In genomic region chr2:124126853-124127252, GRCm38 (mm10) we compare ENCODE assay signal across 28 mouse cellular contexts. TPM values are rescaled to one million over a fixed set of nuclear protein-coding genes. Genes with fewer than 3 reads are reported as not detected.
A peak's percentile ranks its signal among the peaks of the same experiment; 100 is the strongest.
DNase-seq lines count a peak whose midpoint lies in the region; ATAC-seq and TF ChIP-seq lines count a peak whose summit lies in the region.
"Had no signal": no experiment of that assay in that cellular context is flagged by ENCODE, and none has a peak within 500 bp of the region (broad histone marks: within the 10 kb centered on the region; RNA-seq: fewer than 3 reads in every experiment).

No protein-coding gene starts in this region.

- H3K9me3 ChIP-seq in heart, embryonic 15.5 days (replicated peaks): no peaks in the 10 kb centered on the region
- no peaks in the 10 kb centered on the region for H3K9me3 ChIP-seq in lung, embryonic 16.5 days (ENCODE audit: control insufficient read depth, low read length)
- H3K9me3 ChIP-seq in lung, postnatal 0 days (ENCODE audit: low read length): no peaks in the 10 kb centered on the region
- H3K9me3 ChIP-seq: embryonic facial prominence, embryonic 13.5 days; forebrain, embryonic 12.5 days; hindbrain, embryonic 10.5 days; intestine, embryonic 15.5 days; liver, embryonic 13.5 days; stomach, embryonic 15.5 days had no signal

- peak; percentile 62 for ATAC-seq in heart, embryonic 15.5 days (replicated peaks; ENCODE audit: insufficient number of reproducible peaks, insufficient read depth, low FRiP score, low read depth)
- ATAC-seq in lung, embryonic 16.5 days (ENCODE audit: low read depth): peak; percentile 68
- ATAC-seq in lung, postnatal 0 days: no peak
- ATAC-seq: hindbrain, embryonic 16.5 days; intestine, embryonic 15.5 days had no signal

- H3K36me3 ChIP-seq in heart, embryonic 15.5 days: no peaks in the 10 kb centered on the region
- no peaks in the 10 kb centered on the region for H3K36me3 ChIP-seq in lung, embryonic 16.5 days (ENCODE audit: control insufficient read depth, insufficient read depth, low read length)
- H3K36me3 ChIP-seq in lung, postnatal 0 days (ENCODE audit: insufficient read depth, low read length): no peaks in the 10 kb centered on the region
- H3K36me3 ChIP-seq: embryonic facial prominence, embryonic 13.5 days; forebrain, embryonic 12.5 days; hindbrain, embryonic 10.5 days; intestine, embryonic 15.5 days; liver, embryonic 13.5 days; stomach, embryonic 15.5 days had no signal

- no peak for TF ChIP-seq EP300 in lung, postnatal 0 days (IDR thresholded peaks at IDR 0.05)

- no peak overlapping the region for H3K4me3 ChIP-seq in heart, embryonic 15.5 days
- no peak overlapping the region for H3K4me3 ChIP-seq in lung, embryonic 16.5 days (ENCODE audit: low read length)
- H3K4me3 ChIP-seq in lung, postnatal 0 days (ENCODE audit: low read depth, low read length): no peak overlapping the region
- H3K4me3 ChIP-seq: embryonic facial prominence, embryonic 13.5 days; erythroblast, embryonic 14.5 days; forebrain, embryonic 12.5 days; hindbrain, embryonic 10.5 days; intestine, embryonic 15.5 days; liver, embryonic 13.5 days; stomach, embryonic 15.5 days had no signal

- peak; percentile 44 to 47 for DNase-seq in frontal cortex, adult 2 months (ENCODE audit: extremely low spot score in 1 of 2, low spot score in 1 of 2)
- DNase-seq in frontal cortex, postnatal 10 days (ENCODE audit: low spot score in 2 of 2): no peak
- DNase-seq in heart, postnatal 10 days: no peak
- no peak for DNase-seq in lung, postnatal 0 days (ENCODE audit: low spot score)
- DNase-seq in telencephalon, adult 2 months (ENCODE audit: low read depth, low spot score): peak; percentile 45
- DNase-seq: adrenal gland, postnatal 14 days; cerebellum, adult 8-10 months; cerebellum, postnatal 36 days; embryo, embryonic 11 days; gastrocnemius, postnatal 10 days; kidney, adult 8-10 months; kidney, postnatal 10 days; liver, embryonic 13.5 days; lung, adult 2 months; midbrain, embryonic 14.5 days; right cerebral cortex, postnatal 4 days; thymus, adult 18-20 months; thymus, postnatal 36 days had no signal

- H3K27me3 ChIP-seq in heart, embryonic 15.5 days: no peaks in the 10 kb centered on the region
- H3K27me3 ChIP-seq in lung, embryonic 16.5 days (ENCODE audit: control insufficient read depth, insufficient read depth, low read depth, low read length): no peaks in the 10 kb centered on the region
- H3K27me3 ChIP-seq in lung, postnatal 0 days (replicated peaks; ENCODE audit: insufficient read depth, low read length): no peaks in the 10 kb centered on the region
- H3K27me3 ChIP-seq: embryonic facial prominence, embryonic 13.5 days; forebrain, embryonic 12.5 days; intestine, embryonic 15.5 days; liver, embryonic 13.5 days; stomach, embryonic 15.5 days had no signal

- no peak overlapping the region for H3K9ac ChIP-seq in heart, embryonic 15.5 days
- no peak overlapping the region for H3K9ac ChIP-seq in lung, embryonic 16.5 days (ENCODE audit: low read length)
- H3K9ac ChIP-seq in lung, postnatal 0 days (replicated peaks; ENCODE audit: low read depth): no peak overlapping the region; the same call in 1 of the 2 replicates
- H3K9ac ChIP-seq: embryonic facial prominence, embryonic 13.5 days; forebrain, embryonic 12.5 days; intestine, embryonic 15.5 days; liver, embryonic 13.5 days; stomach, embryonic 15.5 days had no signal

- 18% methylated on average over 3 of the region's 3 CpGs for WGBS in heart, embryonic 15.5 days
- WGBS in lung, embryonic 16.5 days: 18% methylated on average over 3 of the region's 3 CpGs
- WGBS in lung, postnatal 0 days: 32% methylated on average over 3 of the region's 3 CpGs

- peak overlapping the region; percentile 47 for H3K27ac ChIP-seq in heart, embryonic 15.5 days
- H3K27ac ChIP-seq in lung, embryonic 16.5 days (ENCODE audit: low read length): no peak overlapping the region
- no peak overlapping the region for H3K27ac ChIP-seq in lung, postnatal 0 days (ENCODE audit: low read length)
- H3K27ac ChIP-seq: embryonic facial prominence, embryonic 13.5 days; forebrain, embryonic 12.5 days; hindbrain, embryonic 10.5 days; intestine, embryonic 15.5 days; liver, embryonic 13.5 days; stomach, embryonic 15.5 days had no signal

- H3K4me2 ChIP-seq in heart, embryonic 15.5 days: no peak overlapping the region
- no peak overlapping the region for H3K4me2 ChIP-seq in lung, embryonic 16.5 days (ENCODE audit: low read depth, low read length)
- H3K4me2 ChIP-seq in lung, postnatal 0 days (replicated peaks; ENCODE audit: low read depth, low read length): no peak overlapping the region
- H3K4me2 ChIP-seq: embryonic facial prominence, embryonic 13.5 days; forebrain, embryonic 12.5 days; intestine, embryonic 15.5 days; liver, embryonic 13.5 days; stomach, embryonic 15.5 days had no signal

- intact Hi-C loops in heart, postnatal 10 days (cut with DNase I): no loop called here

- no peak for TF ChIP-seq CTCF in lung, postnatal 0 days (IDR thresholded peaks at IDR 0.05)

- H3K4me1 ChIP-seq in heart, embryonic 15.5 days (replicated peaks): peaks cover 8% of the 10 kb centered on the region; the same call in 1 of the 2 replicates
- H3K4me1 ChIP-seq in lung, embryonic 16.5 days (replicated peaks; ENCODE audit: control insufficient read depth, insufficient read depth, low read length): 0 out of 2 replicates have a peak, but pooled peaks cover 3% of the 10 kb centered on the region
- H3K4me1 ChIP-seq in lung, postnatal 0 days (ENCODE audit: insufficient read depth, low read depth, low read length): no peaks in the 10 kb centered on the region
- H3K4me1 ChIP-seq: embryonic facial prominence, embryonic 13.5 days; forebrain, embryonic 12.5 days; hindbrain, embryonic 10.5 days; intestine, embryonic 15.5 days; liver, embryonic 13.5 days; stomach, embryonic 15.5 days had no signal

RNA-seq across cellular contexts. Expression of gene Sema6d, which starts 37.1 kb away (rescaled TPM):
- 29.8 and 33.4 TPM in 2 replicates for polyA plus RNA-seq in frontal cortex, adult 2 months (2012; rRNA removed)
- polyA plus RNA-seq in heart, embryonic 15.5 days (2015; fragmentation: Nextera tagmentation; extraction: Ambion mirVana): 16.5 and 20.8 TPM in 2 replicates
- total RNA-seq in heart, postnatal 10 days (2021): 10 to 100 TPM; 31.3 to 45.5 TPM
- polyA plus RNA-seq in lung, embryonic 16.5 days (2015; fragmentation: Nextera tagmentation; extraction: Ambion mirVana): 18.1 and 19.0 TPM in 2 replicates
- polyA plus RNA-seq in lung, postnatal 0 days (2015; fragmentation: Nextera tagmentation; extraction: Ambion mirVana): 7.4 and 11.1 TPM in 2 replicates
- total RNA-seq: megakaryocyte progenitor cell, adult 5-6 weeks had no signal

Comparison
In these comparisons a context has a peak if more than half of its experiments do, and no peak if none do; other contexts are left out.
1. DNase-seq: peak in frontal cortex, adult 2 months (2 of 2) and telencephalon, adult 2 months (single experiment); none in frontal cortex, postnatal 10 days (0 of 2), heart, postnatal 10 days (0 of 2) and lung, postnatal 0 days (single experiment).